Mouse (Mus musculus) kidney, embryonic 16.5 days (tissue): Measurements from ENCODE around the gene Ldb3. TPM values are rescaled to one million over a fixed set of nuclear protein-coding genes. Genes with fewer than 3 reads are reported as not detected.

Experiments used
- ATAC-seq: fragments of 200-750 bp; cut with Nextera tagmentation; 2 replicates; pipeline ENCODE4 v1.8.0; 2017; ENCODE audit warnings: moderate TSS enrichment; ENCODE audit not compliant: low FRiP score, low TSS enrichment
- H3K27ac ChIP-seq: fragments of 300-500 bp; sonication (generic); 2 replicates; pipeline ENCODE4 v1.5.1; 2014; ENCODE audit warnings: low read length
- H3K27me3 ChIP-seq: fragments of 300-500 bp; sonication (generic); 2 replicates; pipeline ENCODE4 v1.6.1; 2014; ENCODE audit warnings: low read length, control low read depth, mixed read lengths; ENCODE audit not compliant: insufficient read depth
- H3K36me3 ChIP-seq: fragments of 300-500 bp; sonication (generic); 2 replicates; pipeline ENCODE4 v1.6.1; 2014; ENCODE audit warnings: low read length, control low read depth, mixed read lengths; ENCODE audit not compliant: insufficient read depth
- H3K4me1 ChIP-seq: fragments of 300-500 bp; sonication (generic); 2 replicates; pipeline ENCODE4 v1.6.1; 2014; ENCODE audit warnings: low read length, control low read depth, mixed read lengths; ENCODE audit not compliant: insufficient read depth
- H3K4me2 ChIP-seq: fragments of 300-500 bp; sonication (generic); replicated peaks from 2 replicates; pipeline ENCODE4 v1.6.1; 2014; ENCODE audit warnings: low read depth, low read length
- H3K4me3 ChIP-seq: fragments of 300-500 bp; sonication (generic); 2 replicates; pipeline ENCODE4 v1.5.1; 2014; ENCODE audit warnings: mild to moderate bottlenecking, low read length
- H3K9ac ChIP-seq: fragments of 300-500 bp; sonication (generic); replicated peaks from 2 replicates; pipeline ENCODE4 v1.6.1; 2014; ENCODE audit warnings: low read length
- H3K9me3 ChIP-seq: fragments of 300-500 bp; sonication (generic); 2 replicates; pipeline ENCODE4 v1.6.1; 2016; ENCODE audit warnings: low read length, control low read depth
- whole genome bisulfite sequencing: fragments of 180-500 bp; shearing (Covaris S2); extraction: QIAGEN DNeasy Blood & Tissue Kit; methylation state at CpG from one replicate; pipeline ENCODE4 v1.1.7; 2014; 5-methylcytosine and 5-hydroxymethylcytosine counted together
- polyA plus RNA-seq: library from polyadenylated mRNA; unstranded; fragments of >200 nt; fragmentation: Nextera tagmentation; extraction: Ambion mirVana; gene quantifications from 2 replicates; pipeline ENCODE4 v1.2.1, GENCODE M21; 2015

Ldb3 gene
- polyA plus RNA-seq, 1 experiment from 2014 or later = 2.2 TPM

GRCm38 (mm10) chr14:34576858-34577257 lies 11.6 kb downstream of the Ldb3 start:
- no peaks in the 10 kb centered on the region for H3K36me3 ChIP-seq
- H3K27ac ChIP-seq = no peak overlapping the region
- 78% methylated on average over 4 of the region's 4 CpGs for WGBS
- H3K9me3 ChIP-seq = no peaks in the 10 kb centered on the region
- no peak overlapping the region for H3K9ac ChIP-seq
- H3K4me2 ChIP-seq = no peak overlapping the region
- no peaks in the 10 kb centered on the region for H3K4me1 ChIP-seq
- 0 out of 2 replicates have a peak, but pooled peaks have one; percentile 7 for ATAC-seq
- no peak overlapping the region for H3K4me3 ChIP-seq
- H3K27me3 ChIP-seq = no peaks in the 10 kb centered on the region

GRCm38 (mm10) chr14:34574068-34574467 lies 14.4 kb downstream of the Ldb3 start:
- 46% methylated on average over 2 of the region's 2 CpGs for WGBS
- H3K27me3 ChIP-seq = no peaks in the 10 kb centered on the region
- no peak overlapping the region for H3K4me2 ChIP-seq
- H3K4me1 ChIP-seq = peaks cover 10% of the 10 kb centered on the region
- H3K36me3 ChIP-seq = no peaks in the 10 kb centered on the region
- H3K27ac ChIP-seq = no peak overlapping the region
- no peak overlapping the region for H3K9ac ChIP-seq
- H3K4me3 ChIP-seq = no peak overlapping the region
- H3K9me3 ChIP-seq = no peaks in the 10 kb centered on the region
- ATAC-seq = no peak

GRCm38 (mm10) chr14:34573348-34573913 lies 15.1 kb downstream of the Ldb3 start:
- H3K27ac ChIP-seq = no peak overlapping the region
- no peak overlapping the region for H3K9ac ChIP-seq
- no peaks in the 10 kb centered on the region for H3K9me3 ChIP-seq
- ATAC-seq = no peak
- no peaks in the 10 kb centered on the region for H3K27me3 ChIP-seq
- no peaks in the 10 kb centered on the region for H3K36me3 ChIP-seq
- no peak overlapping the region for H3K4me3 ChIP-seq
- no peak overlapping the region for H3K4me2 ChIP-seq
- 61% methylated on average over 9 of the region's 9 CpGs for WGBS
- peaks cover 10% of the 10 kb centered on the region for H3K4me1 ChIP-seq

- no peak overlapping the region for H3K4me2 ChIP-seq
- WGBS = 81% methylated on average over 17 of the region's 17 CpGs
- H3K27me3 ChIP-seq = no peaks in the 10 kb centered on the region
- no peaks in the 10 kb centered on the region for H3K36me3 ChIP-seq
- ATAC-seq = no peak
- no peak overlapping the region for H3K4me3 ChIP-seq
- peaks cover 10% of the 10 kb centered on the region for H3K4me1 ChIP-seq
- no peak overlapping the region for H3K27ac ChIP-seq
- no peaks in the 10 kb centered on the region for H3K9me3 ChIP-seq
- no peak overlapping the region for H3K9ac ChIP-seq
Observed at GRCm38 (mm10) chr14:34571610-34572387, 16.7 kb downstream of the Ldb3 start.

GRCm38 (mm10) chr14:34570903-34571302 lies 17.6 kb downstream of the Ldb3 start:
- no peak overlapping the region for H3K27ac ChIP-seq
- 81% methylated on average over 4 of the region's 4 CpGs for WGBS
- peaks cover 10% of the 10 kb centered on the region for H3K4me1 ChIP-seq
- no peaks in the 10 kb centered on the region for H3K27me3 ChIP-seq
- ATAC-seq = no peak
- no peak overlapping the region for H3K4me2 ChIP-seq
- no peaks in the 10 kb centered on the region for H3K9me3 ChIP-seq
- H3K4me3 ChIP-seq = no peak overlapping the region
- H3K9ac ChIP-seq = no peak overlapping the region
- H3K36me3 ChIP-seq = no peaks in the 10 kb centered on the region

GRCm38 (mm10) chr14:34570294-34570693 lies 18.2 kb downstream of the Ldb3 start:
- no peaks in the 10 kb centered on the region for H3K36me3 ChIP-seq
- peaks cover 10% of the 10 kb centered on the region for H3K4me1 ChIP-seq
- H3K27ac ChIP-seq = no peak overlapping the region
- 1% methylated on average over 6 of the region's 6 CpGs for WGBS
- H3K4me2 ChIP-seq = peak overlapping the region; percentile 61
- H3K9me3 ChIP-seq = no peaks in the 10 kb centered on the region
- no peak overlapping the region for H3K9ac ChIP-seq
- H3K4me3 ChIP-seq = peak overlapping the region; percentile 29
- H3K27me3 ChIP-seq = no peaks in the 10 kb centered on the region
- peak; percentile 66; the same call in 1 of the 2 replicates for ATAC-seq

GRCm38 (mm10) chr14:34569534-34570194 lies 18.8 kb downstream of the Ldb3 start:
- Histone ChIP-seq H3K36me3 (no peaks in the 10 kb centered on the region), H3K4me1 (peaks cover 10% of the 10 kb centered on the region), H3K27ac (no peak overlapping the region), H3K9me3 (no peaks in the 10 kb centered on the region), H3K27me3 (no peaks in the 10 kb centered on the region), H3K4me3 (peak overlapping the region; percentile 29), H3K4me2 (peak overlapping the region; percentile 61), H3K9ac (peak overlapping the region; percentile 23; the same call in 1 of the 2 replicates)
- WGBS = 31% methylated on average over 27 of the region's 27 CpGs
- ATAC-seq = no peak

GRCm38 (mm10) chr14:34568626-34569025 lies 19.9 kb downstream of the Ldb3 start:
- no peak overlapping the region for H3K4me3 ChIP-seq
- whole genome bisulfite sequencing = 79% methylated on average over 4 of the region's 4 CpGs
- no peak overlapping the region for H3K4me2 ChIP-seq

GRCm38 (mm10) chr14:34567697-34568096 lies 20.8 kb downstream of the Ldb3 start:
- ATAC-seq = no peak
- no peaks in the 10 kb centered on the region for H3K36me3 ChIP-seq
- H3K27me3 ChIP-seq = no peaks in the 10 kb centered on the region
- H3K27ac ChIP-seq = no peak overlapping the region
- peaks cover 10% of the 10 kb centered on the region for H3K4me1 ChIP-seq
- 51% methylated on average over 5 of the region's 5 CpGs for WGBS
- no peaks in the 10 kb centered on the region for H3K9me3 ChIP-seq
- no peak overlapping the region for H3K4me3 ChIP-seq
- H3K4me2 ChIP-seq = no peak overlapping the region
- H3K9ac ChIP-seq = no peak overlapping the region

More at GRCm38 (mm10) chr14:34568626-34569025, 19.9 kb downstream of the Ldb3 start:
- Histone ChIP-seq H3K9ac (no peak overlapping the region), H3K27ac (no peak overlapping the region), H3K36me3 (no peaks in the 10 kb centered on the region), H3K9me3 (no peaks in the 10 kb centered on the region), H3K4me1 (peaks cover 10% of the 10 kb centered on the region), H3K27me3 (no peaks in the 10 kb centered on the region)
- ATAC-seq = no peak

GRCm38 (mm10) chr14:34566530-34566929 lies 22.0 kb downstream of the Ldb3 start:
- Histone ChIP-seq H3K27ac (no peak overlapping the region), H3K36me3 (no peaks in the 10 kb centered on the region), H3K9ac (no peak overlapping the region), H3K27me3 (no peaks in the 10 kb centered on the region), H3K4me3 (no peak overlapping the region), H3K4me1 (peaks cover 10% of the 10 kb centered on the region), H3K9me3 (no peaks in the 10 kb centered on the region), H3K4me2 (no peak overlapping the region)
- WGBS = 92% methylated on average over 7 of the region's 7 CpGs
- ATAC-seq = no peak
